Mouse (Mus musculus) lung, adult 2 months (tissue): ENCODE data around the gene Cst13.

ENCODE experiments used
- CTCF ChIP-seq: fragments of 200-500 bp; IDR thresholded peaks from 2 replicates; pipeline ENCODE4 v1.5.1; 2011; ENCODE audit warnings: mild to moderate bottlenecking, low read length, control low read depth; ENCODE audit not compliant: insufficient read depth
- POLR2A ChIP-seq: fragments of 200-500 bp; IDR thresholded peaks from 2 replicates; pipeline ENCODE4 v1.6.1; 2011; ENCODE audit warnings: low read depth, mild to moderate bottlenecking, control low read depth, low read length, borderline replicate concordance; ENCODE audit errors: extremely low read depth

DNA sequence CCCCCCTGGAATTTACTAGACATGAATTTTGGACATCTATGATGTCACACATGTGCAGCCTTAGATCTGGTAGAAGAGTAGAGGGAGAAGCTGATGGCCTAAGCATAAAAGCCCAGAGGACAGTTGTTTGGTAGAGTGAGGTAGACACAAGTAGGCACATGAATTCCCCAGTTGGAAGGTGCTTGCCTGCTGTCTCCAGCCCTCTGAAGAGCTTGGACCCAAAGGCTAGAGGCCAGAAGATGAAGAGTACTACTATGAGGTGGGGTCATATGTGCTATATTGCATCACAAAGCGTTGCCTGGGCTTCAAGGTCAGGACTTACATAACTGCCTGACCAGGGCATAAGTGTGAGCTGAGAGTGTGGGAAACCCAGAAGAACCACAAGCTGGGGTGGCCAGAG lies 21.4 kb upstream of the Cst13 start, which contains the start of gene Cst8:
- TF ChIP-seq CTCF (no peak), POLR2A (no peak)
